Mouse (Mus musculus): ENCODE data around the gene Tiam1. TPM values are rescaled to one million over a fixed set of nuclear protein-coding genes. Genes with fewer than 3 reads are reported as not detected.

The Tiam1 gene
- polyA plus RNA-seq, 1 experiment from 2014 or later: 31.5 TPM

DNA sequence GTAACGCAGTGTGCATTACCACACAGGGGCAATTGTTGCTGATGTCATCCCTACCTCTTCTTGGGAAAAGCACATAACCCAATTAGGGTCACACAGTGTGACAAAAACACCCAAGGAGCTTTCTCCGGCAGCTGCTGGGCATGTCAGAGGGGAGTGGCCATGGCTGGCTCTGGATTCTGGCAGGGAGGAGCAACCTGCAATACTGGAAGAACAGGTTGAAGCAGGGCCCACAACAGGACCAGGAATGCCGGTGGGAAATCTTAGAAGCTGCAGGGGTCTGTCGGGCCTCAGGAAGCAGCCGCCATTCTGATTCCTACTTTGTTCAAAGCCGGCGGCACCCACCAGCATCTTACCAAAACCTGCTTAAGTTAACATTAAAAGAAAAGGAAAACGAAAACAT, 189.0 kb downstream of the Tiam1 start:
- no peak overlapping the region for H3K4me3 ChIP-seq (replicated peaks)
- H3K9me3 ChIP-seq: no peaks in the 10 kb centered on the region
- peaks cover 9% of the 10 kb centered on the region for H3K4me1 ChIP-seq
- no peak for ATAC-seq (ENCODE audit: low FRiP score)
- WGBS: 65% methylated on average over 8 of the region's 8 CpGs
- no peak overlapping the region for H3K4me2 ChIP-seq
- 0 out of 2 replicates have a peak, but pooled peaks cover 7% of the 10 kb centered on the region for H3K36me3 ChIP-seq (replicated peaks)
- H3K9ac ChIP-seq: no peak overlapping the region
- no peak overlapping the region for H3K27ac ChIP-seq
- H3K27me3 ChIP-seq: peaks cover 3% of the 10 kb centered on the region; the same call in 1 of the 2 replicates

DNA sequence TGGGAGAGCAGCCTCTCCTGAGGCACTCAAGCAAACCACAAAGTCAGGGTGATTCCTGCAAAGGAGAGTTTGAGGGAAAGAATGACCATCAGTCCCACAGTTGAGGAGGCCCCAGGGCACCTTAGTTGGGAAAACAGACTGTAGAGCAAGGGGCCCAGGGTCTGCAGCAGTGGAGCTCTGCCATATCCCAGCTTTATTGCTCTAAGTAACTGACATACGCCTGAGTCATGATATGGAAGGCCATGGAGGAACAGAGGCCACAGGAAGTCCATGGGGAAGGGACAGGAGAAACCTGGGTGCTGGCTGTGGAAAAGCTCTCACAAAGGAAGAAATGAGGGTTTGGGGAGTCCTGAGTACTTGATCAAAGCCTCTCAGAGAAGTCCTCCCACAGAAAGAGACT, 189.5 kb downstream of the Tiam1 start:
- Histone ChIP-seq H3K27me3 (peaks cover 2% of the 10 kb centered on the region; the same call in 1 of the 2 replicates), H3K9ac (no peak overlapping the region), H3K36me3 (replicated peaks) (0 out of 2 replicates have a peak, but pooled peaks cover 7% of the 10 kb centered on the region), H3K9me3 (no peaks in the 10 kb centered on the region), H3K27ac (no peak overlapping the region), H3K4me3 (replicated peaks) (no peak overlapping the region), H3K4me2 (no peak overlapping the region), H3K4me1 (peaks cover 6% of the 10 kb centered on the region)
- WGBS: 84% methylated on average over 1 of the region's 1 CpGs
- no peak for ATAC-seq (ENCODE audit: low FRiP score)

DNA sequence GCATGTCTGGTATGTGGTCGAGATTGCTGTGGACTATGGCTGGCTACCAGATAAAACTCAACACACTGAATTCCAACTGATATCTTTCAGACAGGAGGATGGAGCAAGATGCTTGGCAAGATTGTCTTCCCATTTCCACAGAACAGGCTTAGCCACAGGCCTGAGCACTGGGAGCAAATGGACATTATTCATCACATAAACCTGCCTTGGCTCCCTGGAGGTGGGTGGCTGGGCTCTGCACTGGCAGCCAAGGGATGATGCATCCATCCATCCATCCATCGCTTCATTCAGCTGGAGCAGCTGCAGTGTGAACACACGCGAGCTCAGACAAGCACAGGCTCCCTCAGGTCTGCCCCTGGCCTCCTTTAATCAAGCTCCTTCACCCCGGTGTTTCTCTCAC, 190.7 kb downstream of the Tiam1 start:
- Histone ChIP-seq H3K27me3 (no peaks in the 10 kb centered on the region), H3K27ac (no peak overlapping the region)
- WGBS: 92% methylated on average over 5 of the region's 5 CpGs

DNA sequence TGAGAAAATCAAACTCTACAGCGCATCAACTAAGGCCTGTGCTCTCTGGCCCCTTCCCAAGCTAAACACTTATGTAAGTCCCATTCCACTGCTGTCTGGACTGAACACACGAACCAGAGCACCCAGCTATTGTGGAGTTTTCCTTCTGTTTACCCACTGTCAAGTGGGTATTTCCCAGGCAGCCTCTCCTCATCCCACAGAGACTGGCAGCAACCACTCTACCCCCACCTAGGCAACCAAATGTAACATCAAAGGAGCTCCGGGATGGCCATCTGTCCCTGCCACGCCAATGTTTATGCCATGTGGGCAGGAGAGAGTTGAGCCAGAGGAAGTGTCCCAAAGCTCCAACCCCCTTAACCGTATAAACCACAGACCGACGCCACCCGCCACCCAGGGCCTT, 192.8 kb downstream of the Tiam1 start:
- ATAC-seq (ENCODE audit: low FRiP score): no peak
- no peak overlapping the region for H3K4me2 ChIP-seq
- 0 out of 2 replicates have a peak, but pooled peaks cover 7% of the 10 kb centered on the region for H3K36me3 ChIP-seq (replicated peaks)
- peaks cover under 1% of the 10 kb centered on the region; the same call in 1 of the 2 replicates for H3K4me1 ChIP-seq
- no peak overlapping the region for H3K9ac ChIP-seq
- H3K9me3 ChIP-seq: no peaks in the 10 kb centered on the region
- H3K27me3 ChIP-seq: no peaks in the 10 kb centered on the region
- no peak overlapping the region for H3K4me3 ChIP-seq (replicated peaks)
- no peak overlapping the region for H3K27ac ChIP-seq
- 90% methylated on average over 8 of the region's 8 CpGs for WGBS

More for the DNA sequence above, 190.7 kb downstream of the Tiam1 start:
- no peak for ATAC-seq (ENCODE audit: low FRiP score)
- H3K9me3 ChIP-seq: no peaks in the 10 kb centered on the region
- peaks cover 2% of the 10 kb centered on the region; the same call in 1 of the 2 replicates for H3K4me1 ChIP-seq
- no peak overlapping the region for H3K9ac ChIP-seq
- H3K4me3 ChIP-seq (replicated peaks): no peak overlapping the region
- no peak overlapping the region for H3K4me2 ChIP-seq
- H3K36me3 ChIP-seq (replicated peaks): 0 out of 2 replicates have a peak, but pooled peaks cover 7% of the 10 kb centered on the region

DNA sequence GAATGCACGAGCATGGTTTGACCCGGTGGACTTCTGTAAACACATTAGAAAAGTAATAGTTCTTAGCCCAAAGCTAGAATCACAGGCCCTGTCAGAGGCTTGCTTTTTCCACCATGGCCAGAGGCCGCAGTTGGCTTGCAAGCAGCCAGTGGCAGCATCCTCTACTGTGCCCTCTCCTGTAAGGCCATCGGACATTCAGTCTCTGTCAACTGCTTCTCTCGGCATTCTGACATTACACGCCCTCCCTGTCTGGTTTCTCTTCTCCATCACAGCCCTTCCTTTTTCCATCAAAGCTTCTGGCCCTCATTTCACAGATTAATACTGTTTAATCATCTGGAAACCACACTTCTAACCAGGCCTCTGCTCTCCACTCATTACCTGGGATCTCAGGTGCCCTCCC, 193.3 kb downstream of the Tiam1 start:
- 87% methylated on average over 6 of the region's 6 CpGs for WGBS
- no peak overlapping the region for H3K4me3 ChIP-seq (replicated peaks)
- H3K4me2 ChIP-seq: no peak overlapping the region
- no peak for ATAC-seq (ENCODE audit: low FRiP score)
- no peak overlapping the region for H3K27ac ChIP-seq
- H3K36me3 ChIP-seq (replicated peaks): 0 out of 2 replicates have a peak, but pooled peaks cover 7% of the 10 kb centered on the region
- 0 out of 2 replicates have a peak, but pooled peaks cover 3% of the 10 kb centered on the region for H3K27me3 ChIP-seq
- no peak overlapping the region for H3K9ac ChIP-seq
- no peaks in the 10 kb centered on the region for H3K9me3 ChIP-seq
- H3K4me1 ChIP-seq: peaks cover 6% of the 10 kb centered on the region

DNA sequence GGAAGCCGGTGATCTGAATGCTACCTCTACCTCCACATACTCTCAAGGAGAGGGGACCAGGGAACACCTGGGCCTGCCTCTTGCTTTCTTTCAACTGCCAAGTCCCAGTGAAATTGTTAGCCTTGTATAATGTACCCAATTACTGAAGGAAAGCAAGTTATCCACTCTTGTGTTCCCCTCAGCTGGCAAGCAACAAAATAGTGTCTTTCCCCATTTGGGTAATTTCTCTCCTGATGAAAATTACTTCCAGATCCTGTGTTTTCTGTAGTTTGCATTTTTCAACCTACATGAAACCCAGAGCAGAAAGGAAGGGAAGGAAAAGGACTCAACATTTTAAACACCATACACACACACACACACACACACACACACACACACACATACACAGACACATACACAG, 195.5 kb downstream of the Tiam1 start:
- 96% methylated on average over 1 of the region's 1 CpGs for WGBS

DNA sequence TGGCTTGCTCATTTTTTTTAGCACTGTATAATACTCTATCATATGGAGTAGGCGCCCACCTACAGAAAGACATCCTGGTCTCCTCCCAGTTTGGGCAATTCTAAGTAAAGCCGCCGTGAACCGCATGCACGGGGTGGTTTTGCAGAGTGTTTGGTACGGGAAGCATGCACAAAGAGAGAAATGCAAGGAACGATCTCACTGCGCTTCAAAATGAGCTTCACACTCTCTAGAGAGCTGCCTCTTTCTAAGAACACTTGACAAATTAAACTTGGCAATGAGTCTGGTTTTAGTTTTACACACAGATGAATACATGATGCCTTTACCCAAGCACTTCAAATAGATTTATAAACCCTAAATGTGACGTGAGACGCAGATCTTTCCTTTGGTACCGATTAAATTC, 196.8 kb downstream of the Tiam1 start:
- Histone ChIP-seq H3K9ac (no peak overlapping the region), H3K9me3 (no peaks in the 10 kb centered on the region), H3K4me2 (no peak overlapping the region), H3K36me3 (replicated peaks) (no peaks in the 10 kb centered on the region), H3K27me3 (0 out of 2 replicates have a peak, but pooled peaks cover 4% of the 10 kb centered on the region), H3K4me3 (replicated peaks) (no peak overlapping the region), H3K27ac (no peak overlapping the region), H3K4me1 (peaks cover 34% of the 10 kb centered on the region)
- ATAC-seq (ENCODE audit: low FRiP score): no peak
- WGBS: 94% methylated on average over 11 of the region's 11 CpGs

More for the DNA sequence above, 195.5 kb downstream of the Tiam1 start:
- Histone ChIP-seq H3K27me3 (0 out of 2 replicates have a peak, but pooled peaks cover 4% of the 10 kb centered on the region), H3K9me3 (no peaks in the 10 kb centered on the region), H3K9ac (no peak overlapping the region), H3K4me2 (no peak overlapping the region), H3K4me3 (replicated peaks) (no peak overlapping the region), H3K27ac (no peak overlapping the region), H3K4me1 (peaks cover 28% of the 10 kb centered on the region), H3K36me3 (replicated peaks) (0 out of 2 replicates have a peak, but pooled peaks cover 3% of the 10 kb centered on the region)
- no peak for ATAC-seq (ENCODE audit: low FRiP score)

DNA sequence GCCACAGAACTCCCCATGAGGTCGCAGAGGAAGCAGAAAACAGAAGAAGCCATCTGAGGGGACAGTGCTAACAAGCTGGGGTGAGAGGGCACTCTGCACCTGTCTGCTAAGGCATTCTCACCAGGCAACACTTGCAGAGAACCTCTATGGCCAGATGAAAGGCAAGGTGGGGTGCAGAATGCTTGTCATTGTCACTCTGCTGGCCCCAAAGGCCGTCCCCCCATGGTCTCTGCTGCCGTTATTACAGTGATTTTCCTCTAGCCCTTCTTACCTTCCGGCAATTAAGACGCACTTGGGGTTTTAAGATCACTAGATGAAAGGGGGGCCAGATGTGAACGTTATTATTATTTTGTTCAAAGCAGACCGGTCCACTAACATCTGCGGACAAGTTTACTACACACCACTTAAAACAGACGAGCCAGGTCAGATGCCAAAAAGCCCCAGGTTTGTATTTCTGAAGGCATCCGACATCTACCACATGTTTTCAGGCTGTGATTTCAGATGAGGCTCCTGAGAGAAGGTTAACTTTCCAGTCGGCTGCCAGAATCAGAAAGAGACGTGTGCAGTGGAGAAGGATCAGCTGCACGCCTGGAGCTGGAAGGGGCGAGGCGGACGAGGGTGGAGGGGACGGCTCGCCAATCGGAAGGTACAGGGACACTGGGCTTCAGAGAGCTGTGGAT, 198.8 kb downstream of the Tiam1 start:
- H3K9me3 ChIP-seq: no peaks in the 10 kb centered on the region
- H3K4me2 ChIP-seq: peak overlapping the region; percentile 25; the same call in 1 of the 2 replicates
- H3K4me3 ChIP-seq (replicated peaks): no peak overlapping the region
- H3K27ac ChIP-seq: no peak overlapping the region
- H3K9ac ChIP-seq: no peak overlapping the region; the same call in 1 of the 2 replicates
- no peak for ATAC-seq (ENCODE audit: low FRiP score)
- H3K4me1 ChIP-seq: peaks cover 34% of the 10 kb centered on the region
- 0 out of 2 replicates have a peak, but pooled peaks cover 4% of the 10 kb centered on the region for H3K27me3 ChIP-seq
- 26% methylated on average over 19 of the region's 19 CpGs for WGBS
- H3K36me3 ChIP-seq (replicated peaks): no peaks in the 10 kb centered on the region

DNA sequence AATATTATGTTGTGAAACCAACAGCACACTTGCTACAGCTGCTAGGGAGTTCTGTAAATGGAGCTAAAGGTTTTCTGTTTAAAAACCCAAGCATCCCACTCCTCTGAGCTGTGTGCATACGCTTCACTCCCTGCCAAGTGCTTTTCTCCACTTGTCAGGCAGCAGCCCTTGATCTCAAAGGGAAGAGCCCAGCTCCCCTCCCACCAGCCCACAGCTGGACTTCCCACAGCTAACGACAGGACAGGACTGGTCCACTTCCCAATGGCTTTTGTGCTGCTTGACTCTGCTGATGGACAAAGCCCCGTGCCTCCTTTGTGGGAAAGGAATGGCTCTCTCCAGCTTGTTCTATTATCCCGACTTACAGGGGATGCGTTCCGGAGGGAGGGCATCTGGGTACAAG, 199.5 kb downstream of the Tiam1 start:
- peak; percentile 68 for ATAC-seq (ENCODE audit: low FRiP score)
- Histone ChIP-seq H3K36me3 (replicated peaks) (no peaks in the 10 kb centered on the region), H3K27me3 (0 out of 2 replicates have a peak, but pooled peaks cover 4% of the 10 kb centered on the region), H3K9ac (no peak overlapping the region), H3K4me3 (replicated peaks) (no peak overlapping the region), H3K4me1 (peaks cover 34% of the 10 kb centered on the region), H3K27ac (0 out of 2 replicates have a peak overlapping the region, but pooled peaks have one; percentile 9), H3K4me2 (peak overlapping the region; percentile 25), H3K9me3 (no peaks in the 10 kb centered on the region)
- 8% methylated on average over 6 of the region's 6 CpGs for WGBS

DNA sequence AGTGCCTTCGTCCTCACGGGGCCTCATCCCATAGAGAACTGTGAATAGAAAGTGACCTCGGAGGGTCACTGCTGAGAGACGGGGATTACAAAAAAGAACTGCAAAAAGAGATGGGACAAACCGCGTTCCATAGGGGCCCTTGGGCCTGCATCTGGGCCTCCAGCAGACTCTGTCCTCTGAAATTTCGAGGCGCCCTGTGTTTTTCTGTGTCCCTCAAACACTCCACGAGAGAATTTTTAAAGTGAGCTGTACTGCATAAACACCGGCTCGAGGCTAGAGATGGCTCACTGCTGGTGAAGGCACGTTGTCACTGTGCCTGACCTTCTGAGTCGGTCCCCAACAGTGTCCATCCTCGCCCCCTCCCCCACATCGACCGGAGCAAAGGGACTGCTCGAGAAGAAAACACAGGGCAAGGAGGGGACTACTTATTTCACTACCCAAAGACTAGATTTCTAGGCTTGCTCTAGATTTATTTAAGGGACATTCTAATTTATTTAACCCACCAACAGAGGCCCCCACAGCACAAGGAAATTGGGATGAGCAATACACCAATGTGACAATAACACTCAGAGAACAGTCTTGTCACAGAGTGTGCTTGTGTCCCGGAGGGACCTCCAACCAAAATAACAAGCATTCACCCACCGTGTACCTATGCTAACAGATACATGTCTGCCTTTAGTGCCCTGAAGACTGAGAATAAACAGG, 200.2 kb downstream of the Tiam1 start:
- Histone ChIP-seq H3K9me3 (no peaks in the 10 kb centered on the region), H3K4me2 (peak overlapping the region; percentile 25; the same call in 1 of the 2 replicates), H3K9ac (no peak overlapping the region)

DNA sequence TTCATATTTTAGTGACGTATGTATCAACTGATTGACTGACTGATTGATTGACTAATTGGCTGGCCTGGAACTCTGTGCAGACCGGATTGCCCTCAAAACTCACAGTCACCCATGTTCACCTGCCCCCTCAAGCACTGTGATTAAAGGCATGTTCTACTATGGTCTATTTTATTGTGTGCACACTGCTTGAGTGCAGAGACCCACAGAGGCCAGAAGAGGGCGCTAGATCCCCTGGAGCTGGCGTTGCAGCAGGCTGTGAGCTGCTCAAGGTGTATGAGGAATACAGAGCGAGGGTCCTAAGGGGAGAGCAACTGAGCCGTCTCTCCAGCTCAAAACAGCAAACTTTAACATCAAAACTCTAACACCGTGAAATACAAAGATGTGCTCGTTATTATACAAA, 202.9 kb downstream of the Tiam1 start:
- Histone ChIP-seq H3K4me1 (peaks cover 33% of the 10 kb centered on the region), H3K4me3 (replicated peaks) (no peak overlapping the region), H3K36me3 (replicated peaks) (no peaks in the 10 kb centered on the region), H3K27me3 (0 out of 2 replicates have a peak, but pooled peaks cover 4% of the 10 kb centered on the region), H3K9ac (no peak overlapping the region), H3K4me2 (no peak overlapping the region), H3K27ac (no peak overlapping the region), H3K9me3 (no peaks in the 10 kb centered on the region)
- ATAC-seq (ENCODE audit: low FRiP score): no peak
- 82% methylated on average over 8 of the region's 8 CpGs for WGBS

More for the DNA sequence above, 200.2 kb downstream of the Tiam1 start:
- Histone ChIP-seq H3K4me1 (peaks cover 34% of the 10 kb centered on the region), H3K36me3 (replicated peaks) (no peaks in the 10 kb centered on the region), H3K4me3 (replicated peaks) (no peak overlapping the region), H3K27me3 (0 out of 2 replicates have a peak, but pooled peaks cover 4% of the 10 kb centered on the region), H3K27ac (no peak overlapping the region)
- WGBS: 7% methylated on average over 19 of the region's 19 CpGs
- ATAC-seq (ENCODE audit: low FRiP score): 0 out of 2 replicates have a peak, but pooled peaks have one; percentile 42

DNA sequence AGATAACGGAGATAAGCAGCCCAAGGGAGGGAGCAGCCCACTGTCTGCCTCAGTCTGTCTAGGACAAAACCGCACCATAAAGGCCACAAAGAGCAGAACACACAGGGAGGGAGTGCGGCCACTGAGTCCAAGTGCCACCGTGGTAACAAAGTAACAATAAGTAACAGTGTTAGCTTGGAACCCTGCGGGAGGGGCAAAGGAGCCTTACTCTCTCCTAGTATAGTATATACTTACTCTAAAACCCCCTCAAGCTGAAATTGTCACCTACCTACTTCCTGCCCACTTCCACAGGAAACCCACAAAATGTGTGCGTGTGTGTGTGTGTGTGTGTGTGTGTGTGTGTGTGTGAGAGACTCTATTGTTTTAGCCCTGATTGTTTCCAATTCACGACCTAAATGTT, 205.3 kb downstream of the Tiam1 start:
- H3K36me3 ChIP-seq (replicated peaks): no peaks in the 10 kb centered on the region
- no peak overlapping the region for H3K4me3 ChIP-seq (replicated peaks)
- H3K9ac ChIP-seq: no peak overlapping the region
- peaks cover 17% of the 10 kb centered on the region for H3K4me1 ChIP-seq
- ATAC-seq (ENCODE audit: low FRiP score): no peak
- 51% methylated on average over 7 of the region's 7 CpGs for WGBS
- H3K27ac ChIP-seq: no peak overlapping the region
- H3K4me2 ChIP-seq: no peak overlapping the region
- H3K27me3 ChIP-seq: no peaks in the 10 kb centered on the region
- H3K9me3 ChIP-seq: no peaks in the 10 kb centered on the region

All from forebrain, embryonic 12.5 days (tissue).